Mouse (Mus musculus): ENCODE measurements around the gene Olfr1280.

GRCm38 (mm10) chr2:111300374-111300773 lies 13.4 kb upstream of the Olfr1280 start, which contains the start of gene Olfr1279:
- TF ChIP-seq CTCF (IDR thresholded peaks at IDR 0.05; ENCODE audit: borderline replicate concordance, extremely low read depth, insufficient read depth, insufficient read length) (no peak), POLR2A (IDR thresholded peaks at IDR 0.05; ENCODE audit: borderline replicate concordance, extremely low read depth, insufficient read depth, insufficient read length, poor library complexity, severe bottlenecking) (no peak)
